Mouse (Mus musculus) neural tube, embryonic 14.5 days (tissue): ENCODE data around the gene Dicer1. TPM values are rescaled to one million over a fixed set of nuclear protein-coding genes. Genes with fewer than 3 reads are reported as not detected.

Source experiments
- ATAC-seq: fragments of 200-750 bp; cut with Nextera tagmentation; 2 replicates; pipeline ENCODE4 v1.8.0; 2017; ENCODE audit warnings: low read depth, mild to moderate bottlenecking, moderate TSS enrichment, moderate library complexity
- H3K27ac ChIP-seq: fragments of 300-500 bp; sonication (generic); 2 replicates; pipeline ENCODE4 v1.5.1; 2014; ENCODE audit warnings: low read depth, mild to moderate bottlenecking, control low read depth, low read length, moderate library complexity, mixed read lengths
- H3K27me3 ChIP-seq: fragments of 300-500 bp; sonication (generic); 2 replicates; pipeline ENCODE4 v1.6.1; 2014; ENCODE audit warnings: low read length; ENCODE audit not compliant: control insufficient read depth, insufficient read depth
- H3K36me3 ChIP-seq: fragments of 300-500 bp; sonication (generic); 2 replicates; pipeline ENCODE4 v1.6.1; 2014; ENCODE audit warnings: low read length, mixed read lengths; ENCODE audit not compliant: control insufficient read depth, insufficient read depth
- H3K4me1 ChIP-seq: fragments of 300-500 bp; sonication (generic); 2 replicates; pipeline ENCODE4 v1.6.1; 2014; ENCODE audit warnings: low read length; ENCODE audit not compliant: control insufficient read depth, insufficient read depth
- H3K4me2 ChIP-seq: fragments of 300-500 bp; sonication (generic); 2 replicates; pipeline ENCODE4 v1.6.1; 2014; ENCODE audit warnings: mild to moderate bottlenecking, low read depth, low read length, control low read depth
- H3K4me3 ChIP-seq: fragments of 300-500 bp; sonication (generic); 2 replicates; pipeline ENCODE4 v1.5.1; 2014; ENCODE audit warnings: low read depth, low read length, control low read depth, mixed read lengths
- H3K9ac ChIP-seq: fragments of 300-500 bp; sonication (generic); replicated peaks from 2 replicates; pipeline ENCODE4 v1.6.1; 2014; ENCODE audit warnings: low read depth, mild to moderate bottlenecking, control low read depth, low read length, mixed read lengths
- H3K9me3 ChIP-seq: fragments of 300-500 bp; sonication (generic); 2 replicates; pipeline ENCODE4 v1.6.1; 2016; ENCODE audit warnings: low read length; ENCODE audit not compliant: control insufficient read depth
- WGBS: fragments of 180-500 bp; shearing (Covaris S2); extraction: QIAGEN DNeasy Blood & Tissue Kit; methylation state at CpG from one replicate; pipeline ENCODE4 v1.1.7; 2014; 5-methylcytosine and 5-hydroxymethylcytosine counted together
- polyA plus RNA-seq: library from polyadenylated mRNA; unstranded; fragments of >200 nt; fragmentation: Nextera tagmentation; extraction: Ambion mirVana; gene quantifications from 2 replicates; pipeline ENCODE4 v1.2.1, GENCODE M21; 2014

Dicer1 gene
- polyA plus RNA-seq, 1 experiment from 2014 or later, result 38.6 TPM

- 52% methylated on average over 8 of the region's 8 CpGs for WGBS
- Histone ChIP-seq H3K4me1 (no peaks in the 10 kb centered on the region), H3K36me3 (peaks cover 44% of the 10 kb centered on the region), H3K27ac (no peak overlapping the region), H3K4me2 (no peak overlapping the region), H3K4me3 (no peak overlapping the region), H3K9me3 (no peaks in the 10 kb centered on the region), H3K27me3 (no peaks in the 10 kb centered on the region), H3K9ac (no peak overlapping the region)
- ATAC-seq, result peak; percentile 58
Measured at GRCm38 (mm10) chr12:104699753-104700152, 52.0 kb downstream of the Dicer1 start.

DNA sequence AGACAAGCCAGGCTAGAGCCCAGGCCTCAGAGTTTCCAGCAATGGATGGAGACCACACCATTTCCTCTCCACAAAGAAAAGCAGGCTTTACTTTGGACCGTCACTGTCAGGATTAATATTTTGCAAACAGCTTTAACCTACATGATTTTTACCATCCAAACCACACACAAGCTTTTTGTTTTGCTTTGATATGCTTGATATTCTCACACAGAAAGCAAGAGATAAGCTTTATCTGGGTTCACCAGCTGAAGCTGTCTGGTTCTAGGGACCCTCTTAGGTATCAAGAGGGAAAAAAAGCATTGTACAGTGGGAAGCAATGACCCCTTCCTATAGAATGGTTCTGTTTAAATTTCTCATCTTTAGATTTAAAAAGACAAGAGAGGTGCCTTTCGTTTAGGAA is 56.2 kb downstream of the Dicer1 start:
- no peaks in the 10 kb centered on the region for H3K9me3 ChIP-seq
- no peak overlapping the region for H3K4me3 ChIP-seq
- peaks cover 29% of the 10 kb centered on the region for H3K36me3 ChIP-seq
- H3K27me3 ChIP-seq, result no peaks in the 10 kb centered on the region
- no peak overlapping the region for H3K4me2 ChIP-seq
- H3K27ac ChIP-seq, result no peak overlapping the region
- peaks cover 4% of the 10 kb centered on the region; the same call in 1 of the 2 replicates for H3K4me1 ChIP-seq
- no peak for ATAC-seq
- 0 out of 2 replicates have a peak overlapping the region, but pooled peaks have one; percentile 1 for H3K9ac ChIP-seq
- WGBS, result 93% methylated on average over 2 of the region's 2 CpGs

DNA sequence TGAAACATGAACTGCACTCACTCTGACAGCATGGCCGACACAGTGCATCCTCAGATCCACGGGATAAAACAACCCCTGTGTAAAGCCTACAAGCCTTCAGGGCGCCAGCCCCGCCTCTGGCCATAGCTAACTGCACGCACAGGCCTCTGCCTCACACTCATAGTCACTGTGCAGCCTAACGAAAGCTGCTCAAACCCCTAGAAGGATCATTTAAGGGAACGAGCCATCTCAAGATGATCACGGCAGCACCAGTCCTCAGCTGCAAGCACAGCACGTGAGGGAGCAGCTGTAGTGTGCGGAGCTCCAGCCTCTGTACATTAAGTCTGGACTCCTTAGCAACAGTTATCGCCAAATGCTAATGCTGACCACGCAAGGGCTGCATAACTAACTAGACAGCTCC is 58.9 kb downstream of the Dicer1 start:
- no peak overlapping the region for H3K4me3 ChIP-seq
- H3K4me1 ChIP-seq, result peaks cover 4% of the 10 kb centered on the region; the same call in 1 of the 2 replicates
- no peaks in the 10 kb centered on the region for H3K27me3 ChIP-seq
- H3K27ac ChIP-seq, result no peak overlapping the region
- peak; percentile 39; the same call in 1 of the 2 replicates for ATAC-seq
- no peaks in the 10 kb centered on the region for H3K9me3 ChIP-seq
- WGBS, result 53% methylated on average over 12 of the region's 12 CpGs
- no peak overlapping the region for H3K4me2 ChIP-seq
- H3K9ac ChIP-seq, result no peak overlapping the region
- H3K36me3 ChIP-seq, result peaks cover 43% of the 10 kb centered on the region

GRCm38 (mm10) chr12:104690412-104690811 is 61.3 kb downstream of the Dicer1 start:
- Histone ChIP-seq H3K4me3 (no peak overlapping the region), H3K36me3 (peaks cover 33% of the 10 kb centered on the region), H3K27ac (no peak overlapping the region), H3K27me3 (no peaks in the 10 kb centered on the region), H3K9ac (no peak overlapping the region), H3K9me3 (no peaks in the 10 kb centered on the region), H3K4me2 (no peak overlapping the region), H3K4me1 (peaks cover 4% of the 10 kb centered on the region; the same call in 1 of the 2 replicates)
- 92% methylated on average over 7 of the region's 7 CpGs for WGBS
- no peak for ATAC-seq

GRCm38 (mm10) chr12:104688870-104689269 is 62.9 kb downstream of the Dicer1 start:
- Histone ChIP-seq H3K9ac (no peak overlapping the region), H3K4me1 (peaks cover 4% of the 10 kb centered on the region; the same call in 1 of the 2 replicates), H3K4me2 (no peak overlapping the region), H3K27ac (no peak overlapping the region), H3K4me3 (no peak overlapping the region), H3K27me3 (no peaks in the 10 kb centered on the region), H3K9me3 (no peaks in the 10 kb centered on the region), H3K36me3 (peaks cover 30% of the 10 kb centered on the region)
- WGBS, result 77% methylated on average over 11 of the region's 11 CpGs
- no peak for ATAC-seq

- ATAC-seq, result no peak
Measured at GRCm38 (mm10) chr12:104684411-104684931, 67.3 kb downstream of the Dicer1 start.

GRCm38 (mm10) chr12:104679819-104680132 is 72.0 kb downstream of the Dicer1 start:
- Histone ChIP-seq H3K4me3 (no peak overlapping the region), H3K27me3 (no peaks in the 10 kb centered on the region), H3K36me3 (no peaks in the 10 kb centered on the region), H3K9ac (no peak overlapping the region), H3K9me3 (no peaks in the 10 kb centered on the region), H3K4me1 (peaks cover 9% of the 10 kb centered on the region; the same call in 1 of the 2 replicates), H3K4me2 (no peak overlapping the region), H3K27ac (no peak overlapping the region)
- WGBS, result 73% methylated on average over 8 of the region's 8 CpGs
- no peak for ATAC-seq

More at GRCm38 (mm10) chr12:104684411-104684931, 67.3 kb downstream of the Dicer1 start:
- H3K9ac ChIP-seq, result no peak overlapping the region
- peaks cover 8% of the 10 kb centered on the region; the same call in 1 of the 2 replicates for H3K36me3 ChIP-seq
- 90% methylated on average over 8 of the region's 8 CpGs for WGBS
- H3K4me3 ChIP-seq, result no peak overlapping the region
- no peaks in the 10 kb centered on the region for H3K27me3 ChIP-seq
- H3K4me1 ChIP-seq, result no peaks in the 10 kb centered on the region
- no peaks in the 10 kb centered on the region for H3K9me3 ChIP-seq
- H3K27ac ChIP-seq, result no peak overlapping the region
- H3K4me2 ChIP-seq, result no peak overlapping the region

- no peaks in the 10 kb centered on the region for H3K27me3 ChIP-seq
- ATAC-seq, result no peak
- 30% methylated on average over 26 of the region's 26 CpGs for WGBS
- H3K36me3 ChIP-seq, result no peaks in the 10 kb centered on the region
- peaks cover 9% of the 10 kb centered on the region; the same call in 1 of the 2 replicates for H3K4me1 ChIP-seq
- H3K4me2 ChIP-seq, result peak overlapping the region; percentile 26; the same call in 1 of the 2 replicates
- H3K9me3 ChIP-seq, result no peaks in the 10 kb centered on the region
- no peak overlapping the region for H3K4me3 ChIP-seq
- no peak overlapping the region for H3K9ac ChIP-seq
- no peak overlapping the region for H3K27ac ChIP-seq
Measured at GRCm38 (mm10) chr12:104679121-104679818, 72.5 kb downstream of the Dicer1 start.

DNA sequence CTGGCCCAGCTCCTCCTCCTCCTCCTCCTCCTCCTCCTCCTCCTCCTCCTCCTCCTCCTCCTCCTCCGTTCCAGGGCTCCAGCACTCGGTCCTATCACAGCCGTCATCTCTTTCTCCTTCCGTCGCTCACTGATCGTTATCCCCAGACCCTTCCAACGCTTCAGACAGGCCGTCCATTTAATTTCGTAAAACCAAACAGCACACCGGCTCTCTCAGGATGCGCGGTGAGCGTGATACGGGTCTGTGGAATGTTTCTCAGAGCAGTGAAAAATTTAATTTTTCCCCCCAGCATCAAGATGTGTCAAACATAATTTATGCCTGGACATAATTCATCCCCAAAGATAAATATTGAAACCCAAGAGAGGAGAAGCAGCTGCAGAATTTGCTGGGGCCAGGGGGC is 73.3 kb downstream of the Dicer1 start:
- ATAC-seq, result no peak
- Histone ChIP-seq H3K4me2 (0 out of 2 replicates have a peak overlapping the region, but pooled peaks have one; percentile 26), H3K9me3 (no peaks in the 10 kb centered on the region), H3K27me3 (no peaks in the 10 kb centered on the region), H3K9ac (no peak overlapping the region), H3K4me3 (no peak overlapping the region), H3K4me1 (peaks cover 9% of the 10 kb centered on the region; the same call in 1 of the 2 replicates), H3K36me3 (no peaks in the 10 kb centered on the region), H3K27ac (no peak overlapping the region)
- WGBS, result 51% methylated on average over 13 of the region's 14 CpGs
